Mouse (Mus musculus) heart, embryonic 12.5 days (tissue): ENCODE results near the gene Rlbp1. TPM values are rescaled to one million over a fixed set of nuclear protein-coding genes. Genes with fewer than 3 reads are reported as not detected.

Experiments used
- ATAC-seq: fragments of 200-750 bp; cut with Nextera tagmentation; 2 replicates; pipeline ENCODE4 v1.8.0; 2017; ENCODE audit warnings: moderate TSS enrichment, moderate library complexity; ENCODE audit not compliant: insufficient number of reproducible peaks, low FRiP score
- H3K27ac ChIP-seq: fragments of 300-500 bp; sonication (generic); 2 replicates; pipeline ENCODE4 v1.5.1; 2016; ENCODE audit warnings: mild to moderate bottlenecking, moderate library complexity; ENCODE audit not compliant: poor library complexity, severe bottlenecking
- H3K27me3 ChIP-seq: fragments of 300-500 bp; sonication (generic); replicated peaks from 2 replicates; pipeline ENCODE4 v1.6.1; 2016; ENCODE audit warnings: mild to moderate bottlenecking, moderate library complexity
- H3K36me3 ChIP-seq: fragments of 300-500 bp; sonication (generic); 2 replicates; pipeline ENCODE4 v1.6.1; 2016; ENCODE audit warnings: mild to moderate bottlenecking, moderate library complexity
- H3K4me1 ChIP-seq: fragments of 300-500 bp; sonication (generic); replicated peaks from 2 replicates; pipeline ENCODE4 v1.6.1; 2016; ENCODE audit warnings: mild to moderate bottlenecking
- H3K4me2 ChIP-seq: fragments of 300-500 bp; sonication (generic); 2 replicates; pipeline ENCODE4 v1.6.1; 2016; ENCODE audit warnings: mild to moderate bottlenecking, moderate library complexity
- H3K4me3 ChIP-seq: fragments of 300-500 bp; sonication (generic); 2 replicates; pipeline ENCODE4 v1.5.1; 2016; ENCODE audit warnings: mild to moderate bottlenecking
- H3K9ac ChIP-seq: fragments of 300-500 bp; sonication (generic); 2 replicates; pipeline ENCODE4 v1.6.1; 2016; ENCODE audit warnings: mild to moderate bottlenecking, moderate library complexity
- H3K9me3 ChIP-seq: fragments of 300-500 bp; sonication (generic); replicated peaks from 2 replicates; pipeline ENCODE4 v1.6.1; 2016; ENCODE audit warnings: mild to moderate bottlenecking, moderate library complexity
- WGBS: fragments of 180-500 bp; shearing (Covaris S2); methylation state at CpG from one replicate; pipeline ENCODE4 v1.1.7; 2016; 5-methylcytosine and 5-hydroxymethylcytosine counted together
- polyA plus RNA-seq: library from polyadenylated mRNA; unstranded; fragments of >200 nt; fragmentation: Nextera tagmentation; extraction: Ambion mirVana; gene quantifications from 2 replicates; pipeline ENCODE4 v1.2.1, GENCODE M21; 2016

Gene Rlbp1
- polyA plus RNA-seq = not detected in 2 replicates

DNA sequence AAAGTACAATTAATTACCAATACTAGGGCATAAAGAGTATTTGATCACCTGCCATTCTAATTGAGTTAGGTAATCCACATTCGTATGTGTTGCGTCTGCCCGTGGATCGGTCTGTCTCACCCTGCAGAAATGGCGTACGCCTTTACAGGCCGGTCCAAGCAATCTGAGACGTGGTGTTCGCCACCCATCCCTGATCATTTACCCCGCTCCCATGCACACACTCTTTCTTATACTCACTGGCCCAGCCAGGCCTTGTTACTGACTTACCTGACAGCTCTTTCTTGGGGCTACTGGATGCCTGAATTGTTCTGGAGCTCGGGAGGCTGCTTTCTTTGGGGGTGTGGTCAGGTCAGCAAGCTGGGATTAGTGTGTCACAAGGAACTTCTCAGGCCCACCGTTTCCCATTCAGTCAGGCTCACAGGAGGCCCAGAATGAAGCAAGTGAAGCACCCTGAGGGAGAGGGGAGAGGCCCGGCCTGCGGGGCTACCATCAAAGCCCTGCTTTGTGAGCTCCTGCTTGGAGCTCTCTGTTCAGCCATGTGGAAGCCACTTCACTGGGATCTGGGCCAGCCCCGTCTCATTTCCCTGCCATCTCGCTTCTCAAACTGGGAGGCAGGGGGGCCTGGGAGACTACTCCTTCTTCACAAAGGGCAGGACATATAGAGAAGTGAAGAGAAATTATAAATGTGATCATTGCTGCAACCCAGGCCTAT lies at the start of gene Rlbp1:
Rlbp1 (minus strand) TSS at position 627 of the 712 bp plus-strand sequence.
- Histone ChIP-seq H3K9me3 (no peaks in the 10 kb centered on the region), H3K4me1 (no peaks in the 10 kb centered on the region), H3K36me3 (no peaks in the 10 kb centered on the region), H3K4me3 (no peak within 1 kb of the TSS), H3K27me3 (0 out of 2 replicates have a peak, but pooled peaks cover 3% of the 10 kb centered on the region), H3K27ac (no peak within 1 kb of the TSS), H3K9ac (no peak within 1 kb of the TSS), H3K4me2 (no peak within 1 kb of the TSS)
- no peak for ATAC-seq
- whole genome bisulfite sequencing = 66% methylated on average over 16 of the region's 16 CpGs

DNA sequence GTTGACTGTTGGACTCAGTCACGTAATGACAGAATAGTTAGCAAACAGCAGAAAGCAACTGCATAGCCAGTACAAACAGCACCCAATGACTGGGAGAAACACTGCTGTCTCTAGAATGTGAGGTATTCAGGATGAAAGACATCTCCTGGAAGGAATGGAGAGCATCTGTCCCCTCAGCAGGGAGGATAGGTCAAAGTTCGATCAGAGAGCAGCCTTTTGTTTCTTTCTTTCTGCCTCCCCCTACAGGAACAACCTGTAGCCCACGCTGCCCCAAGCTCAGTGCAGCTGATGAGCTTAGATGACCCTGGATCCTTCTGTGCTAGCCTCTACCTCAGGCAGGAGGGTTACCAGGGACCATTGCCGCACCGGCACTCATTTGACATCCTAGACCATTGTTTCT lies 41.4 kb upstream of the Rlbp1 start:
- H3K27ac ChIP-seq = no peak overlapping the region
- 55% methylated on average over 5 of the region's 5 CpGs for WGBS
- H3K4me1 ChIP-seq = 0 out of 2 replicates have a peak, but pooled peaks cover 10% of the 10 kb centered on the region
- H3K36me3 ChIP-seq = peaks cover 13% of the 10 kb centered on the region; the same call in 1 of the 2 replicates
- H3K4me2 ChIP-seq = no peak overlapping the region
- no peak for ATAC-seq
- H3K4me3 ChIP-seq = no peak overlapping the region
- no peak overlapping the region for H3K9ac ChIP-seq
- no peaks in the 10 kb centered on the region for H3K9me3 ChIP-seq
- H3K27me3 ChIP-seq = no peaks in the 10 kb centered on the region

DNA sequence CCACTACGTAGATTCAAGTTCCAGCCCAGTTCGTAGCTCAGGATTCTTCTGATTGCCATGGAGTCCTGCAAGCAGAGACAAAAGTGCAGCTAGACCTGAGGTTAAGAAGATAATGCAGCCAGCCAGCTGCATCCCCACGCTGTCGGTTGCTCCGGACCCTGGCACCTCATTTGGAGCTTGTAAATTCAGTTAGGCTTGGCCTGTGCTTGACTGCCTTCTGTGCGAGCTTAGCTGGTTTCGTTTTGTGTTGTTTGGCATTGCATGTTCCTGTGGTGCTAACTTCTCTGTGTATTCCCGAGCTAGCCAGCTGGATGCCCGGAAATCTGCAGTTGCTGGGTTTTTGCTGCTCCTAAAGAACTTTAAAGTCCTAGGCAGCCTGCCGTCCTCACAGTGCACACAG lies 39.0 kb upstream of the Rlbp1 start:
- H3K9me3 ChIP-seq = no peaks in the 10 kb centered on the region
- no peak overlapping the region for H3K9ac ChIP-seq
- H3K27me3 ChIP-seq = no peaks in the 10 kb centered on the region
- H3K4me3 ChIP-seq = no peak overlapping the region
- H3K36me3 ChIP-seq = peaks cover 10% of the 10 kb centered on the region
- no peak for ATAC-seq
- H3K4me1 ChIP-seq = 0 out of 2 replicates have a peak, but pooled peaks cover 10% of the 10 kb centered on the region
- H3K4me2 ChIP-seq = no peak overlapping the region
- no peak overlapping the region for H3K27ac ChIP-seq
- WGBS = 83% methylated on average over 10 of the region's 10 CpGs

DNA sequence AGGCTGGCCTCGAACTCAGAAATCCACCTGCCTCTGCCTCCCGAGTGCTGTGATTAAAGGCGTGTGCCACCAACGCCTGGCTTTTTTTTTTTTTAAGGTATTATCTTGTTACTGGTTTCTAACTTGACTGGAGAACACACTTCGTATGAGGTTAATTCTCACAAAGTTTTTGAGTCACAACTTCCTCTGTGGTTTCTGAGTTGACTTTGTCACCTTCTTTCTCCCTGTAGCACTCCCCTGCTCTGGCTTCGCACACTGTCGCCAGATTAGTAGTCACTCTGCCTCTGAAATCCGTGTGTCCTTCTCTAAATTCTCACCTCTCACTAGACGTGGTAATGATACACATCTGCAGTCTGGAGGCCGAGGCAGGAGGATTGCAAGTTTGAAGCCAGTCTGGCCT lies 36.0 kb upstream of the Rlbp1 start:
- ATAC-seq = no peak
- Histone ChIP-seq H3K4me2 (no peak overlapping the region), H3K27ac (no peak overlapping the region), H3K36me3 (peaks cover 16% of the 10 kb centered on the region), H3K27me3 (no peaks in the 10 kb centered on the region), H3K4me1 (0 out of 2 replicates have a peak, but pooled peaks cover 5% of the 10 kb centered on the region), H3K9ac (no peak overlapping the region), H3K9me3 (no peaks in the 10 kb centered on the region), H3K4me3 (no peak overlapping the region)
- 88% methylated on average over 10 of the region's 10 CpGs for WGBS

DNA sequence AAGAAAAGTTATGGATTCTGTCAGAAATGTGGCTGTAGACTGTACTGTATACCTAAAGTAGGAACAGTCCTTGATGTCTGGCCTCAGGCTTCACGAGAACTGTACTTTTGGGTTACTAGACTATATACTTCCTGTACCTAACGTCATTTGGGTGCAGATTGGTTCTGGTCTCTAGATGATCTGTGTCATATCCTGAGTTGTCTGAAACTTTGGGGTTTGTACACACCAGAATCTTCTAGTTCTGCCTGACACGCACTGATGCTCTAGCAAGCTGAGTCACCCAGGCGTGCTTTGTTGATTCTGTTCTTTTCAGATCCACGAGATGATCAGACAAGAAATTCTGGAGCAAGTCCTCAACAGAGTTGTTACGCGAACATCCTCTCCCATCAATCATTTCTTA lies 33.1 kb upstream of the Rlbp1 start:
- ATAC-seq = no peak
- WGBS = 86% methylated on average over 7 of the region's 7 CpGs
- H3K36me3 ChIP-seq = peaks cover 14% of the 10 kb centered on the region
- H3K4me1 ChIP-seq = no peaks in the 10 kb centered on the region
- H3K9ac ChIP-seq = no peak overlapping the region
- no peak overlapping the region for H3K4me3 ChIP-seq
- H3K4me2 ChIP-seq = no peak overlapping the region
- H3K27me3 ChIP-seq = no peaks in the 10 kb centered on the region
- no peaks in the 10 kb centered on the region for H3K9me3 ChIP-seq
- H3K27ac ChIP-seq = no peak overlapping the region

DNA sequence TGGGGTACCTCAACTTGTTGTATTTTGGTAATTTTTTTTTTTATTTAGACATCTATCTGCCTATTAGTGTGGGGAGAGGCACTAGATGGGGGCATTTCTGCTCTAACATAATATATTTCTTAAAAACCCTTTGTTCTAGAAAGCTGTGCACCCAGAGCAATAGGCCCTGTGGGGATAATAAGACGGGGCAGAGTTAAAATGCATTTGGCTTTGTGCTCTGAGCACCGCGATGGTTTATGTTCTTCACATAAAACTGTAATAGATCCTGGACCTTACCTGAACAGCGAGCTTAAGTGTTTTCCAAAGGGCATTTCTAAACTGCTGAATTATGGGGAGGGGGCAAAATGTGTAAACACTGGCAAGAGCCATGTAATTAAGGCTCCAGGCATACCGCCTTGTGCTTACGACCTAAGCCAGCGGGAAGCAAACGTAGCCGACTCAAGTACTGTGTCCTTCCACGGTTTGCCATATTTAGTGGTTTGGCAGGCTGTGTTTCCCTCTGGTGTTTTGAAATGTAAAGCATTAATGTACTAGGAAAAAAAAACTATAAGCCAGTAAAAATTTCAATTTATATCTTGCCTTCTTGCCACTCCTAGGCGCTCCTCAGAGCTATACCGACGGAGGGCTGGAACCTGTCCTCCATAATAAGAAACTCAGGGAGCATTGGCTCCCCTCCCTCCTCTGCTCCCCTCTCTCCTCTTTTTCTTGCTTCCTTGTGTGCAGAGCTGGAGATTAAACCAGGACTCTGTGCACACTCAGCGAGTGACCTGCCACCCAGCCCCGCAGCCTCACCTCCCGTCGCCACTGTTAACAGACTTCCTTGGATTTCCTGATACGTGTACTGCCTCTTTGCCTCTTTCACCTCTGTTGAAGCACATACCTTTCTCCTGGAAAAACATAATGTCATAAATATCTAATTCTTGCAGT lies 27.9 kb upstream of the Rlbp1 start:
- WGBS = 86% methylated on average over 18 of the region's 18 CpGs
- H3K36me3 ChIP-seq = peaks cover 2% of the 10 kb centered on the region
- no peak overlapping the region for H3K4me3 ChIP-seq
- ATAC-seq = no peak
- no peaks in the 10 kb centered on the region for H3K9me3 ChIP-seq
- H3K4me2 ChIP-seq = no peak overlapping the region
- H3K4me1 ChIP-seq = no peaks in the 10 kb centered on the region
- no peak overlapping the region for H3K9ac ChIP-seq
- no peaks in the 10 kb centered on the region for H3K27me3 ChIP-seq
- no peak overlapping the region for H3K27ac ChIP-seq

DNA sequence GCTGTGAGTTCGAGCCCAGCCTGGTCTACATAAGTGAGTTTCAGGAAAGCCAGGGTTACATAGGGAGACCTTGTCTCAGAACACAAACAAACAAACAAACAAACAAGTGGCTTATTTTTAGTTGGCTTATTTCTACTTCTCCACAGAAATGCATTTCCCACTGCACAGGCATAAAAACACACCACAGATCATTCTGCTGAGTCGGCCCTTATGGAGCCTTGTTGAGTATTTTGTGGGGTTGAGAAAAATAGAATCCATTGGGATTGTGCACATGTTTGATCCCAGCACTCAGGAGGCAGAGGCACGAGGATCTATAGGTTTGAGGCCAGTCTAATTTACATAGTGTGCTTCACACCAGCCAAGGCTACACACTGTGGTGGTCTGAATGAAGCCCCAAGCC lies 13.4 kb upstream of the Rlbp1 start:
- Histone ChIP-seq H3K27me3 (no peaks in the 10 kb centered on the region), H3K9me3 (no peaks in the 10 kb centered on the region), H3K4me1 (no peaks in the 10 kb centered on the region), H3K4me2 (no peak overlapping the region), H3K9ac (no peak overlapping the region), H3K27ac (no peak overlapping the region), H3K4me3 (no peak overlapping the region), H3K36me3 (peaks cover 4% of the 10 kb centered on the region)
- no peak for ATAC-seq
- WGBS = 78% methylated on average over 3 of the region's 3 CpGs

DNA sequence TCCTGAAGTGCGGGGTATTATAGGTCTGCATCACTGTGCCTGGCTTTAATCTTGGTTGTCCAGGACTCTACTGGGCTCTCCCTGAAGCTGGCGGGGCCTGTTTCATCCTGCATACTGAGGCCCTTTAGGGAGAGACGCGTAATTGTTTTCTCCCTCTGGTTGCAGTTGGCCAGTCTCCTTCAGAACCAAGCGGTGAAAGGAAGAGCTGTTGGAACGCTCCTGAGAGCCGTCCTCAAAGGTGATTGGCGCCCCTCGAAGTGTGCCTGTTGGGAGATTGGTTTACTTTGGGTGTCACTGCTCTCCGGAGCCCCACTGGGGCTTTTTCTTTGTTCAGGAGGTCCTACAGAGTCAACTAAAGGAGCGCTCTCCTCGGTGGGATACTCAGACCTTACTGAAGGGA lies 12.1 kb upstream of the Rlbp1 start:
- no peak overlapping the region for H3K27ac ChIP-seq
- no peaks in the 10 kb centered on the region for H3K9me3 ChIP-seq
- 71% methylated on average over 12 of the region's 12 CpGs for WGBS
- H3K4me3 ChIP-seq = no peak overlapping the region
- H3K36me3 ChIP-seq = peaks cover 4% of the 10 kb centered on the region
- no peaks in the 10 kb centered on the region for H3K27me3 ChIP-seq
- no peak overlapping the region for H3K9ac ChIP-seq
- no peak overlapping the region for H3K4me2 ChIP-seq
- ATAC-seq = no peak
- no peaks in the 10 kb centered on the region for H3K4me1 ChIP-seq

DNA sequence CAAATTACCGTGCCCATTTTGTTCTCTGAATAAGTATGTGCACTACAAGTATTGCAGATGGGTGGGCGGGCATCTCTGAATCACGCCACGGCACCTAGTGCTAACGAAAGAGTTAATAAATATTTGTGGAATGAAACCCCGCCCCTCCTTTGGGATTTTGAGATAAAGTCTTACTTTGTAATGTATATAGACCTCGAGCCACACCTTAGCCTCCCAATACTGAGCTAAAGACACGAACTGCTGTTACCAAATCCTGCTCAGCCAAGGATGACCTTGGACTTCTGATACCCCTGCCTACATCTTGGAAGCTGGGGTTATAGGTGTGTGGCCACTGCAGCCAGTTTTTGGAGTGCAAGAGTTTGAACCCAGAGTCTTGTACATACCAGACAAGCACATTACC lies 11.6 kb upstream of the Rlbp1 start:
- no peak for ATAC-seq
- 82% methylated on average over 8 of the region's 8 CpGs for WGBS
- no peak overlapping the region for H3K4me2 ChIP-seq
- no peak overlapping the region for H3K27ac ChIP-seq
- no peak overlapping the region for H3K9ac ChIP-seq
- H3K4me3 ChIP-seq = no peak overlapping the region
- H3K36me3 ChIP-seq = peaks cover 2% of the 10 kb centered on the region
- no peaks in the 10 kb centered on the region for H3K4me1 ChIP-seq
- H3K27me3 ChIP-seq = no peaks in the 10 kb centered on the region
- no peaks in the 10 kb centered on the region for H3K9me3 ChIP-seq

DNA sequence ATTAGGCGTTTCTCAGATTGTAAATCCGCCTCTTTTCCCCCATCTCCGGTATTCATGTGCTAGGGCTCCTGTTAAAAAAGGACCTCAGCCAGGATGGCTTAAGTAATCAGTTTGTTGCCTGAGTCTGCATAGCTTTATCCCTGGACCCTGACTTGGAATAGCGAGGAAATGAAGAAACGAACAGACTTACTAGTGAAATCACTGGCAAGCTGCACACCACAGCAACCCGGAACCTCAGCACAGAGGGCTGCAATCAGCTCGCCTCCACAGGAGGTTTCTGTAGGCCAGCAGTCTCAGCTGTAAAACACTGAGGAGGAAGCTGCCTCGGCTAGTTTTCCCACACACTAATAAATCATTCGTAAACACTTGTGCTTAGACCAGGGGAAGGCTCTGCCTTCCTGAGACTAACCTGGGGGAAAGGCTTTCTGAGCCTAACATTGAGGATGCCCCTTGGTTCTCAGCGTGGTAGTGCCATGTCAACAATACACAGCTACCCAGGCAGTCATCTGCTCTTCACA lies 10.7 kb upstream of the Rlbp1 start:
- H3K27ac ChIP-seq = no peak overlapping the region
- 0 out of 2 replicates have a peak, but pooled peaks cover 2% of the 10 kb centered on the region for H3K4me1 ChIP-seq
- no peak overlapping the region for H3K4me3 ChIP-seq
- no peak overlapping the region for H3K4me2 ChIP-seq
- ATAC-seq = no peak
- no peaks in the 10 kb centered on the region for H3K27me3 ChIP-seq
- H3K36me3 ChIP-seq = no peaks in the 10 kb centered on the region; the same call in 1 of the 2 replicates
- no peaks in the 10 kb centered on the region for H3K9me3 ChIP-seq
- no peak overlapping the region for H3K9ac ChIP-seq
- 77% methylated on average over 10 of the region's 10 CpGs for WGBS

DNA sequence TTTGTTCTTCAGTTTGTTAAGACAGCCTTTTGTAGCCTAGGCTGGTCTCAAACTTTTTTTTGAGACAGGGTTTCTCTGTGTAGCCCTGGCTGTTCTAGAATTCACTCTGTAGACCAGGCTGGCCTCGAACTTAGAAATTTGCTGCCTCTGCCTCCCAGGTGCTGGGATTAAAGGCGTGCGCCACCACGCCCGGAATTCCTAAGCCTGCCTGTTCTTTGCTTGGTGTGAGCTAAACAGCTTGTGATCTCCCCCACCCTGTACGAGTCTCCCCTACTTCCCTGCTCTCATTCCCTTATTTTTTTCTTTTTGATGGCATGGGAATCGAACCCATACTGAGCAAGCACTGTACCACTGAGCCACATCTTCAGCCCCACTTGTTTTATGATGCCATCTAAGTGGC lies 8.3 kb upstream of the Rlbp1 start:
- Histone ChIP-seq H3K4me2 (no peak overlapping the region), H3K4me3 (no peak overlapping the region), H3K9ac (no peak overlapping the region), H3K27ac (no peak overlapping the region), H3K9me3 (no peaks in the 10 kb centered on the region), H3K4me1 (0 out of 2 replicates have a peak, but pooled peaks cover 2% of the 10 kb centered on the region), H3K27me3 (no peaks in the 10 kb centered on the region), H3K36me3 (no peaks in the 10 kb centered on the region; the same call in 1 of the 2 replicates)
- no peak for ATAC-seq
- WGBS = 81% methylated on average over 7 of the region's 7 CpGs
